Mouse (Mus musculus) T-helper 17 cell (primary cell): ENCODE results near the gene Dpf1.

Experiments
- in situ Hi-C, 2 experiments: fragments of 300-600 bp; cut with MboI, MseI; formaldehyde crosslinking; loops; 1 replicate in 1 of 2; 2 replicates in 1 of 2; pipeline ENCODE4 v1.15.1; 2025; ENCODE audit warnings: high pct_unique_total_duplicates in 2 of 2

The Dpf1 gene

GRCm38 (mm10) chr7:29288079-29288478 is 15.7 kb upstream of the Dpf1 start:
- in situ Hi-C loops, result no loop called here

- in situ Hi-C loops, result no loop called here
Observed at GRCm38 (mm10) chr7:29288942-29289638, 14.7 kb upstream of the Dpf1 start, which contains the start of gene Ppp1r14a. Ppp1r14a (plus strand) TSS chr7:29289308.

- in situ Hi-C loops, result no loop called here
Observed at GRCm38 (mm10) chr7:29289856-29290255, 13.9 kb upstream of the Dpf1 start.

- in situ Hi-C loops, result no loop called here
Observed at GRCm38 (mm10) chr7:29290691-29291485, 12.9 kb upstream of the Dpf1 start.

GRCm38 (mm10) chr7:29291616-29292457 is 11.9 kb upstream of the Dpf1 start:
- in situ Hi-C loops, result no loop called here

GRCm38 (mm10) chr7:29292458-29293098 is 11.2 kb upstream of the Dpf1 start:
- in situ Hi-C loops, result no loop called here

GRCm38 (mm10) chr7:29293131-29294065 is 10.4 kb upstream of the Dpf1 start:
- in situ Hi-C loops, result no loop called here

- in situ Hi-C loops, result no loop called here
Observed at GRCm38 (mm10) chr7:29294111-29294761, 9.5 kb upstream of the Dpf1 start.

- in situ Hi-C loops, result no loop called here
Observed at GRCm38 (mm10) chr7:29295861-29296647, 7.7 kb upstream of the Dpf1 start.

GRCm38 (mm10) chr7:29296998-29297397 is 6.8 kb upstream of the Dpf1 start:
- in situ Hi-C loops, result no loop called here

- in situ Hi-C loops, result no loop called here
Observed at GRCm38 (mm10) chr7:29301127-29301566, 2.6 kb upstream of the Dpf1 start.

- in situ Hi-C loops, result no loop called here
Observed at GRCm38 (mm10) chr7:29302641-29303040, 1.1 kb upstream of the Dpf1 start.

GRCm38 (mm10) chr7:29304463-29305262 is 912 bp downstream of the Dpf1 start:
- in situ Hi-C loops, result no loop called here

GRCm38 (mm10) chr7:29305263-29305988 is 1.7 kb downstream of the Dpf1 start:
- in situ Hi-C loops, result no loop called here

GRCm38 (mm10) chr7:29306108-29306507 is 2.4 kb downstream of the Dpf1 start:
- in situ Hi-C loops, result no loop called here

GRCm38 (mm10) chr7:29306619-29307018 is 2.9 kb downstream of the Dpf1 start:
- in situ Hi-C loops, result no loop called here

GRCm38 (mm10) chr7:29307350-29308104 is 3.8 kb downstream of the Dpf1 start:
- in situ Hi-C loops, result no loop called here
